Mouse (Mus musculus): ENCODE results near the gene Fcrla. TPM values are rescaled to one million over a fixed set of nuclear protein-coding genes. Genes with fewer than 3 reads are reported as not detected.

Fcrla gene
- total RNA-seq, 2 experiments from 2014 or later, result not detected

DNA sequence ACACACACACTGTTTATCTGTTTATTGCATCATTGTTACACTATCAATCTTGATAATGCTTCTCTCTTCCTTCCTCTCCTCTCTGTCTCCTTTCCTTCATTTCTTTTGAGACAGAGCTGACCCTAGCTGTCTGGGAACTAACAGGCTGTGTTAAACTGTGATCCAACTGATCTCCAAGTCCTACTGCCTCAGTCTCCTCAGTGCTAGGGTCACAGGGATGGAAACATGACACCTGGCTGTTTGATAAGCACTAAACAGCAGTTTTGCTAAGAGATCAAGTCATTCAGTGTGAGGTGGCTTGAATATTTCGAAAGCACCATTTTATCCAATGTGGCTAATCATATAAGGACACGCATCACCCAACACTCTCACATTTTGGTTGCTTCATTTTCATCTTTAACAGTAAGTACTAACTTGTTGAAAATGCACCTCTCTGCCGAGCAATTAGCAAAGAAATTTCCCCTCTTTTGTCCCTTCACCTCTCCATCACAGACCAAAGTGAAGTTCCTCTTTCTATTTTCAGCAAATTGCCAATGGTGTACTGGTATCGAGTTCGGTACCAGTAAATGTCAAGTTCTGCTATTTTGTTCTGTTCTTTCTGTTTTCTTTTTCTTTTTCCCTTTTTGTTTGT is 30.6 kb downstream of the Fcrla start:
- no peak for DNase-seq (ENCODE audit: low spot score in 2 of 2)
- intact Hi-C loops (cut with DNase I), result no loop called here

DNA sequence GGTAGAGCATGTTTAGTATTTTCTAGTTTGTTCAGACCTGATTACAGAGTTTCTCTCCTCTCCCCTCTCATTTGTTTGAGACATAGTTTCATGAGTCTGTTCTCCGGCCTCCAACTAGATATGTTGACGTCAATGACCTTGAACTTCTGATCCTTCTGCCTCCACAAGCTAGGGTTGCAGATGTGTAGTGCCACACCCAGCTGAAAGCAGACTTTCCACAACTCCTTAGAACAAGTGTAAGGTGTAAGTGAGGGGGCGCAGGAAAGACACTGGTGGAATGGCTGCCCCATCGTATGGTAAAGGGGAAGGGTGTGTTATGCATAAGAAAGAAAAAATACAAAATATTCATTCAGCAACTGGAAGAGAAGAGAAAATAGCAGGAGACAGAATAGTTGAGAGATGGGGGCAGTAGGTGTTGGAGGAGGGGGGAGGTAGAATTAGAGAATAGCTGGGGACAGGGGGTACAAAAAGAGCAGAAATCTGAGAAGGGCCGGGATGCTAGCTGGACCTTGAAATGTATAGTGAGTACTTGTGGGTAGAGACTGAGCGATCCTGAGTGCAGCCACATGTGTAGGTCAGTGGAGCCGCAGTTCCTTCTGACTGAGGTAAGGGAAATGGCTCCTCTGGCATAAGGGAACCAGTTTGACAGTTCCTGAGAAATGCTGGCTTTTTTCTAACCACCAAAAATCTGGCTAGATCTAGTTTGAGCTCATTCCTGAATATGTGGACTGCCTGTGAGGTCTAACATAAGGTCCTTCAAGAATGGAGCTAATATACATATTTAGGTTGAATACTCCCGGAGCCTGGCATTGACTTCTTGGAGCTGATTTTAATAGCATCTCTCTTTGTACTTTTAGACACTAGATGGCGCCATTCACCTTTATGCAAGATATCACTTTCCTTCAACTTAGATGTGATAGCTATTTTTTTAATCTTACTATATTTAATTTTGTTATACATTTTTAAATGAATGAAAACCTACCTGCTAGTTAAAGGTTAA is 32.5 kb downstream of the Fcrla start:
- DNase-seq (ENCODE audit: low spot score in 2 of 2), result no peak
- intact Hi-C loops (cut with DNase I), result no loop called here

DNA sequence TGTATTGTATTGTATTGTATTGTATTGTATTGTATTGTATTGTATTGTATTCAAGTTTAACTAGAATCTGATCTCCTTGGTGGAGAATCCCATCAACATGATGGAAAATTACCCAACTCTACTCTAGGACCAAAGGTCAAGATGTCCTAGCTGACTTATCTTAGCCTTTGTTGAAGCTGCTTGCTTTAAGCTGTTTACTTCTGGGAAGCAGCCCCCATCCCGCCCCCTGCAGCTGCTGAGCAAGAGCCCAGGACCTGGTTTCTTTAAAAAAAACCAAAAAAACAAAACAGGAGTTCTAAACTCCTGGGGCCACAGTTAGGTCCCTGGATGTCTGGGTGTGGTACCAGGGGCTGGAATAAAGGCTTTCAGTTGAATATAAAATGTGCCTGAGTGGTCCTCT is 35.1 kb downstream of the Fcrla start:
- DNase-seq (ENCODE audit: low spot score in 2 of 2), result no peak
- intact Hi-C loops (cut with DNase I), result no loop called here

DNA sequence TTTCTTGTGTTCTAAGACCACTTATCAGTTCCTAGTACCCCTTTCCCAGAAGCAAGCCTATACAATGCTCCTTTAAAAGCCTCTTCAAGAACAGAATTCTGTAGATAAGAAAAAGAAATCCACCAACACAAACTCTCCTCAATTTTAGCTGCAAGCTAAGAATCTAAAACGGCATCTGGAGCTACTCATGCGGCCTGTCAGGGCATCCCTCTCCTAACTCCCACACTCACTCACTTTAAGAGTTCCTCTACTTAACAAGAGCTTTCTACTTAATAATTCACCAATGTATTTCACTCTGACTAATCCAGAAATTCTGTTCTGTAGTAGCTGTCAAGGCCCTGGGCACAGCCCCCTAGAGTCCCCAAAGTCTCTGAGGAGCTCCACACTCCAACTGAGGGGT is 35.7 kb downstream of the Fcrla start:
- no peak for DNase-seq (ENCODE audit: low spot score in 2 of 2)
- intact Hi-C loops (cut with DNase I), result no loop called here

DNA sequence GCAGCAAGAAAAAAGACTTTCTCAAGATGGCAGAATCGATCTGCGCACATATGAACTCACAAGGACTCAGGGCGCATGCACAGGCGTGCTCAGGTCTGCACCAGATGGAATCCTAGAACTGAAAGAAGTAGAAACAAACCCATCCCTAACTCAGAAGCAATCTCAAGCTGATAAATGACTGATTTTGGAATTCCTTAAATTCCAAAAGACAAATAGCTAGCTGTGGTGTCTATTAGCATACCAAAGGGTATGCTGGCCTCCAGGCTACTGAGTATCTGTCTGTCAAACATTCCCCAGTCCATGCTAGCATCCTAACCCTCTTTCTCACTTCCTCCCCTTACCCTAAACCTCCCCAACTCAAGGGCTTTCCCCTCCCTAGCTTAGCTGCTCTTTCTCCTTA is 38.1 kb downstream of the Fcrla start:
- intact Hi-C loops (cut with DNase I), result no loop called here
- DNase-seq (ENCODE audit: low spot score in 2 of 2), result no peak

DNA sequence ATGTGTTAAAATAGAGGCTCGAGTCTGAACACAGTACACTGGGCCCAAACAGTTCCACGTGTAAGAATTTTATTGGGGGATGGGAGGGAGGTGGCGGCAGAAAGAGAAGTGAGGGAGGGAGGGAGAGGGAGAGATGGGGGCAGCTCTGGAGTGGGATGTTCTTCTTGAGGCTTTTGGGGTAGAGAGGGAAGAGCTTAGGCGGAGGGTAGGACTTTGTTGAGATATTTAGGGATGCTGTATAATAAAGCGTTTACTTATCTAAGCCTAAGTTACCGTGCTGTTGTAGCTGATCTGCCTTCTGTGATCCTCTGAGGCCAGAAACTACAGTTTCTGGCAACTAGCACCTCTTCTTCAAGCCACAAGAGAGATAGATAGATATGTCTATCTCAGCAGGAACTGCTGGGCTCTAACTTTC is 41.3 kb downstream of the Fcrla start:
- intact Hi-C loops (cut with DNase I), result no loop called here
- DNase-seq (ENCODE audit: low spot score in 2 of 2), result no peak

DNA sequence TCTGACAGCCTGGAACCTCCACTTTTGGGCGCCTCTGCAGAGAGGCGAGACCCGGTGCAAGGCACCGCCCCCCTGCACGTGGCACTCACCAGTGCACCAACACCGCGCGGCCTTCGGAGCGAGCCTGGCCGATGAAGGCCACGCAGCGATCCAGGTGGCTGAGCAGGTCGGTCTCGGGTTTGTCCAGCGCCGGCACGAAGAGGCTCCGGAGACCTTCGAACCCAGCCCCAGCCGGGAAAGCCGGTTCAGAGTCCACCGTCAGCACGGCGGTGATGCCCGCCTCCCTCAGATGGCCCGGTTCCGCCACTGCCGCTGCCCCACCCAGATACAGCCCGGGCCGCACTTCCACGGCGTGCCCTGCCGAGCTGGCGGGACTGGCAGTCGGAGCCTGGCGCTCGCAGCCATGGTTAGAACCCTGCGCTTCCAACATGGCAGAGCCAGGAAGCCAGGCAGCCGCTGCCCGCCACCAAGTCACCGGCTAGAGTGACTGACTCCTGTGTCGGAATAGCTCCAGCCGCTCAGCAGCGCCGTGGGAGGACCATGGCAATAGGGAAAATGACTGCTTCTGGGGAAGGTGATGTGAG is 42.3 kb downstream of the Fcrla start, which contains the start of the genes Gm26620 and Dusp12:
Gm26620 (plus strand) TSS at position 88 of the 584 bp plus-strand sequence.
Dusp12 (minus strand) TSS at position 563 of the 584 bp plus-strand sequence.
- peak; percentile 87 to 89 for DNase-seq (ENCODE audit: low spot score in 2 of 2)
- intact Hi-C loops (cut with DNase I), result loop anchor here (2.0 kb wide), 1 partner anchor 16 kb away; no protein-coding TSS in a partner anchor

DNA sequence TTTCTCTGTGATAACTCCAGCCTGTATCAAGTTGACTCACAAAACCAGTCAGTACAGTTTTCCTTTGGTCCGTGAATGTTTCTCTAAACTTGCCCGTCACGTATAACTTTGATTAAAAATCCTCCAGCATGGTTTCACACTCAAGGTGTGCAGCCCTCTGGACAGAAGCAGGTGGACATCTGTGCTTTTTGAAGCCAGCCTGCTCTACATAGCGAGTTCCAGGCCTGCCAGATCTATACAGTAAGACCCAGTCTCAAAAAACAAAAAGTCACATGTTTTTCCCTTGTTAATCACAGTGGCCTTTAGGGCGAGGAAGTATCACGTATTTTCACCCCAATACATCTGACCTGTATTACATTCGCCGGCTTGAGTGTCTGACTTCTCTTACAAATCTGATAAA is 43.0 kb downstream of the Fcrla start:
- DNase-seq (ENCODE audit: low spot score in 2 of 2), result no peak
- intact Hi-C loops (cut with DNase I), result loop anchor here (2.0 kb wide), 1 partner anchor 16 kb away; no protein-coding TSS in a partner anchor

DNA sequence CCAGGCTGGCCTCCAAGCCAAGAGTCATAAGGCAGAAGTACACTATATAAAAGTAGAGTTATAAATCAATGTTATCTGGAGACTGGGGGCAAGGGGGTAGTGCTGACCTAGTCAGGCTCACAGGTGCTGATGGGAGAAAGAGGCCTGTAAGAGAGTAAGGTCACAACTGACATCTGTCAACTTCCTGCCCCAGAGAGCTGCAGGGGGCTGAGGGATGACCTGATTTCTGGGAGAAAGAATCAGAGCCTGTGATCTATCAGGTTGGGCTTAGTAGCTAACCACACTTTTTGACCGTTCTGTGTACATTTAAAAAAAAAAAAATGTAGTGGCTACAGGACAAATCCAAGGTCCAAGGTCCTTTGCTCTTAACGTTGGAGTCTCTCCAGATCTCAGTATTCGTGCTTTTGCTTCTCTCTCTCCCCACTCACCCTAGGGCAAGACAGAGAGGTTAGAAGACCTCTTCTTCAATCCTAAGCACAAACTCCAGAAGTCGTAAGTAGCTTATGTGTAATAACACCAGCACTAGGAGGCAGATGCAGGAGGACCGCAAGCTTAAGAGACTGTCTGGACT is 44.4 kb downstream of the Fcrla start:
- DNase-seq (ENCODE audit: low spot score in 2 of 2), result no peak
- intact Hi-C loops (cut with DNase I), result no loop called here

DNA sequence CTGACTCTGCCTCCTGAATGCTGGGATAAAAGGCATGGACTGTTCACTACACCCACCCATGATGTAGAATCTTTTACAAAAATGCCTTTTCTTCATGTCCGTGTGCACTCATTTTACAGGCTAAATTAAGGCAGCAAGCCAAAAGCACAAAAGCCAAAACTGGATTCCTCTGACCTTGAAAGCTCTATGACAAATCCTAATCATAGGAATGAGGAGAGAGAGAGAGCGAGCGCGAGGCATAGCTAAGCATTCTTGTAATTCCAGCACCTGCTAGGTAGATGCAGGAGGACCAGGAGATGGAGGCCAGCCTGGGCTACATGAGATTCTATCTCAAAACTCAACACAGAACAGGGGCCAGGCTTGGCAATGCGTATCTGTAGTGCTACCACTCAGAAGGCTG is 50.5 kb downstream of the Fcrla start:
- intact Hi-C loops (cut with DNase I), result no loop called here
- DNase-seq (ENCODE audit: low spot score in 2 of 2), result no peak

DNA sequence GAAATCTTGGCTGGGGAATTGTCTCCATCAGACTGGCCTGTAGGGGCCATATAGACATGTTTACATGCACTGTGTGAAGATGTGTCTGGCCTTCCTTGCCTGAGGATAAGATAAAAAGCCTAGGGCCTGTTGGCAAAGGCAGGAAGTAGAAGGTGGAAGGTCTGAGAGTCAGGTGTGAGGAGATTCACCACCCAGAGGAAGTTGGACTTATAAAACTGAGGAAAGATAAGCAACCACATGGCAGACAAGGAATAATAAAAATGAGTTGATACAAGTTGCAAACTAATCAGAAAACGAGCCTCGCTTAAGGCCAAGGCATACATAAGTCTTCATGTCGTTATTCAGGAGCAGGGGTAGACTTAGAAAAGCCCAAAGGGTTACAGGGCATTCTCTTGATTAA is 51.7 kb downstream of the Fcrla start:
- DNase-seq (ENCODE audit: low spot score in 2 of 2), result no peak
- intact Hi-C loops (cut with DNase I), result no loop called here

DNA sequence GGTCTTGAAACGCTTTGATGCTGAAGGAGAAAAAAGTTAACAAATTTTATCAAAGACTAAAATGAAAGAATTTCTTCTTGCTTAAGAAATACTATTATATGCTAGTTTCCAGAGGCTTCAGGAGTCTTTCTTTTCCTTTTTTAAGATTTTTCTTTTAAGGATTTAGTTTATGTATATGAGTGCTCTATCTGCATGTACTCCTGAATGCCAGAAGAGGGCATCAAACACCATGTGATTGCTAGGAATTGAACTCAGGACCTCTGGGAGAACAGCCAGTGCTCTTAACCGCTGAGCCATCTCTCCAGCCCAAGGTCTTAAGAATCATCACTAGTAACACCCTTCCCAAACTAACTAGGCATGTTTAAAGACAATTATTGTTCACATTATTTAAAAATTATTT is 55.4 kb downstream of the Fcrla start:
- DNase-seq (ENCODE audit: low spot score in 2 of 2), result no peak
- intact Hi-C loops (cut with DNase I), result no loop called here

DNA sequence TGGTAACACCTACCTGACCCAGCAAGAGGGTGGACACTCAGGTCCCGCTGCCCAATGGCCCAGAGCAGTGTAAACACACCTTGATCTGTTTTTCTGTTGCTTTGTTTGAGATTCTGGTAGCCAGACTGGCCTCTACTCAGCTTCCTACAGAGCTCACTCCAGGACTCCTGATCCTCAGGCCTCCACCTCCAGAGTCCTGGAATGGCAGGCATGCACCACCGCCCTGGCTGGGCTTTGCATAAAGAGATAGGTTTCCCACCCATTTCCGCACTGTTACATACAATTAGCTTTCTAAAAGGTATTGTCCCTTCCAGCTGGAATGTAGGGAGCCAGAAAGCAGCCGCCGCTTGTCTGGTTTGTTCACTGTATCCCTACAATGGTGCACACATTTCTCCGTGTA is 56.0 kb downstream of the Fcrla start:
- intact Hi-C loops (cut with DNase I), result no loop called here
- no peak for DNase-seq (ENCODE audit: low spot score in 2 of 2)

DNA sequence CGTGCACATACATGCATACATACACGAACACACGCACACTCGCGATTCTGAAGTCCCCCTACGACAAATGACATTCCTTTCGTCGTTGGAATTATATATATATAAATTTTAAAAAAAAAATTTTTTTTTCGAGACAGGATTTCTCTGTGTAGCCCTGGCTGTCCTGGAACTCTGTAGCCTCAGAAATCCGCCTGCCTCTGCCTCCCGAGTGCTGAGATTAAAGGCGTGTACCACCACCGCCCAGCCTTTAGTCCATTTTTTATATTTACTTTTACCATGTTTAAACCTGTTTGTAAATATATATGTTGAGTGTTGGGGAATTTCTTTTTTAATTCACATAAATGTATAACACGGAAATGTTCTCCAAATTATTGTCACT is 58.5 kb downstream of the Fcrla start:
- intact Hi-C loops (cut with DNase I), result loop anchor here (2.0 kb wide), 1 partner anchor 16 kb away; the partner anchor contains the start of genes Dusp12 and Gm26620
- no peak for DNase-seq (ENCODE audit: low spot score in 2 of 2)

DNA sequence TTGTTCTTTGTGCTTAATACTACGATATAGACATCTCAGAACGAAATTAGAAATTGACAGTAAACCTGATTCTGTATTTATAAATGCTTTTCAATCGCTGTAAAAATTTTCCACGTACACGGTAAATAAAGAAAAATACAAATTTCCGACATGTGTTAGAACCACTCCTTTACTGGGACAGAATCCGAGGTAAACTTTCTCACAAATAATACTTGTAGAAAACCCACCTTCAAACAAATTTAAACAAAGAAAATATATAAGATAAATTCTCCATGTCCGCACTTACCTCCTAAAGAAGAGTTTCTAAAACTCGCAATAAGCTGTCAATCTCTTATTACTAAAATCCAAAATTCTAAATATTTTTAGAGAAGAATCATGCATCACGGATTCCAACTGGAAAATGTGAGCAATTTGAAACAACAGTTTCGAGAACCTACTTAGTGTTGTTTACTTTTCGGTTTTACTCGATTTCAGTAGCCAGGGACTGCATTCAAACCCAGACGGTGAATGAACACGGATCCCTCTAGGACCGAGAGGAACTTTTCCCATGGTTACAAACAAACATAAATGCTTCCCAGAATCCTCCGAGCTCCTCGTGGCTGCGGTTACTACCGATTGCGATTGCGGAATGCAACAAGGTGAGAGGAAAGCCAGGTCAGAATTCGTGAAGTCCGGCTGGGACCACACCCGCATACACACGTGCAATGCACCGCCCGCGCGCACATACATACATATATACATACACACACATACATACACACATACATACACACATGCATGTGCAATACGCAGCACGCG is 59.1 kb downstream of the Fcrla start:
- peak; percentile 72 to 82 for DNase-seq (ENCODE audit: low spot score in 2 of 2)
- intact Hi-C loops (cut with DNase I), result loop anchor here (2.0 kb wide), 1 partner anchor 16 kb away; the partner anchor contains the start of genes Dusp12 and Gm26620

DNA sequence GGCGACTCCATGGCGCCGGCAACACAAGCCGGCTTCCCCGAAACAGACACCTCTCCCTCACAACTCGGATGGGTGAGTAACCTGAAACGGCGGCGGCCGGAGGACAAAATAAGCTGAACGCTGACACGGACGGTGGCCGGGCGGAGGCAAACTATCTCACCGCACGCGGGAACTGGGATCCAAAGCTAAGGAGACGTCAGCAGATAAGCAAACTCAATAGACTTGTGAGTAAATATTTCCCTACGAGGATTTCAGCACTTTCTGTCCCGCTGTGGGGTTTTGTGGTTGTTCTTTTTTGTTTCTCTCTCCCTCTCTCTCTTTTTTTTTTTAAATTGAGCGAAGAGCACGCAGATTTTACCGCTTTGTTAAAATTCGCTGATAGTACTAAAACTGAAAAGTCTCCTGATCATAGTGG is 59.7 kb downstream of the Fcrla start, which contains the start of gene Atf6:
Atf6 (minus strand) TSS at position 81 of the 415 bp plus-strand sequence.
- intact Hi-C loops (cut with DNase I), result loop anchor here (2.0 kb wide), 1 partner anchor 17 kb away; the partner anchor contains the start of genes Dusp12 and Gm26620
- peak; percentile 96 to 97 for DNase-seq (ENCODE audit: low spot score in 2 of 2)

All from left cerebral cortex, postnatal 36 days (tissue).